Mouse (Mus musculus) neutrophil, adult 5-6 weeks (primary cell): ENCODE measurements around the gene Manba. TPM values are rescaled to one million over a fixed set of nuclear protein-coding genes. Genes with fewer than 3 reads are reported as not detected.
A peak's percentile ranks its signal among the peaks of the same experiment; 100 is the strongest.
"Not testable (repeated sequence)": the region's sequence is repeated elsewhere in the genome, so short reads cannot be mapped to it uniquely, and the experiment has no call there.

Experiments used
- ATAC-seq: fragments of 151-379, 151-347 bp; 2 replicates; pipeline ENCODE4 v1.8.0; 2017; ENCODE audit warnings: mild to moderate bottlenecking, moderate TSS enrichment; ENCODE audit not compliant: insufficient number of reproducible peaks, poor library complexity, low FRiP score, severe bottlenecking; ENCODE audit errors: extremely low read depth
- total RNA-seq: library from RNA; stranded (forward); fragments of 200-1000 nt; gene quantifications from 2 replicates; pipeline ENCODE4 v1.2.3, GENCODE M21; 2017

Gene Manba
- total RNA-seq: 36.7 and 45.9 TPM in 2 replicates

DNA sequence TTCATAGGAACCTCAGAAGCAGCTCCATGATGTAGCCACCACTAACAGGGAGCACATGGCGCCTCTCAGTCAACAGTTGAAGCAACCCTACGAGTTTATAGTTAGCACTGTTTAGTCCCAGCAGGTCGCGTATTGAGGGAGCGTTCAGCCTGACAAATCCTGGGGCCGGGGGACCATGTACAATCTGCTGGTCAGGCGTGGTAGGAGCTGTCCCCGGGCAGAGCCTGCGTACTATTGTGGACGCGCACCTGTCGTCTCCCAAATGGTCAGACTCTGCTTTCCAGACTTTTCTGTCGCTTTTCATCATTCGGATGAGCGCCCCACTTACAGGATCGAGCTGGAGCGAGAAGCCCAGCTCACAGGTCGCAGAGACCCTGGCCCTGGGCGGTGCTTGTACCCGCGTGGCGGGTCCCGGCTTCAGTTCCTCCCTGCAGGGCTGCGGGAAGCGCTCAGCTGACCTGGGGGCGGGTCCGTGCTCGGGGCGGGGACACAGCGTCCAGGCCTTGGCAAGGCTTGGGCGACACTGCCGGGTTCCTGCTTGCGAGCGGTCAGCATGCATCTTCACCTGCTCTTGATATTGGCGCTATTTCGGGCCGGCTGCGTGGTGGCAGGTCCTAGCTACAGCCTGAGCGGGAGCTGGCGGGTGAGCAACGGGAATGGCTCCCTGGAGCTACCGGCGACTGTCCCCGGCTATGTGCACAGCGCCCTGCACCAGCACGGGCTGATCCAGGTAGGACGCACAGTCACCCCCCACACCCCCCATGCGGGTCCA lies at the start of gene Manba:
Gene Manba (plus strand): TSS at position 484 of the 772 bp plus-strand sequence.
- peak; percentile 93 for ATAC-seq

DNA sequence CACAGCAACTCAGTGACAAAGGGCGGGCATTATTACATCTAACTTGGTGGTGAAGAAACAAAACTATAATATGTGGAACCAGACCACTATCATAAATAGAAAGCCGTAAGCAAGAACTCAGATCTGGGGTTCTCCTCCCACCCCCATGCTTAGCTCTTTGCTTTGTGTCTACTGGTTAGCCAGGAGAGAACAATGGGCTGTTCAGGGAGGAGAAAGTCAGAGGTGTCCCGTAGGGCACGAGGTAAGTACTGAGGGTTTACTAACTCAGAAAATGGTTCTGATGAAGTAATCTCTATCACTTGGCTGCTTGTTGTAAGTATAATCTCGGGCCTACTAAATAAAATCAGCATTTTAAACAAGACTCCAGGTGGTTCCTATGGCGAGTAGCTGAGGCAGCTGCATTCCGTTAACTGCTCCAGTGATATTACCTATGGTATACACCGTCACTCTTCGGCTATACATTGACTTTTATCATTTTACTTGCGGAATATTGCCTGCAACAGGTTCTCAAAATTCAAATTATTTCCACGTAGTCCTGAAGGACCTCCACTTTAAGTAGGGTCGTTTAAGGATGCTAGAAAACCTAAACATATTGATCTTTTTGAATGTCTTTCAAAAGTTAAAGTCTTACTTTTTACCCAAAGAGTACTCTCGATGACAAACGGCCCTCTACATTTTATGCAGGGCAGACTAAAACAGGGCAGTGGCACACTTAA lies 48.4 kb upstream of the Manba start:
- no peak for ATAC-seq

DNA sequence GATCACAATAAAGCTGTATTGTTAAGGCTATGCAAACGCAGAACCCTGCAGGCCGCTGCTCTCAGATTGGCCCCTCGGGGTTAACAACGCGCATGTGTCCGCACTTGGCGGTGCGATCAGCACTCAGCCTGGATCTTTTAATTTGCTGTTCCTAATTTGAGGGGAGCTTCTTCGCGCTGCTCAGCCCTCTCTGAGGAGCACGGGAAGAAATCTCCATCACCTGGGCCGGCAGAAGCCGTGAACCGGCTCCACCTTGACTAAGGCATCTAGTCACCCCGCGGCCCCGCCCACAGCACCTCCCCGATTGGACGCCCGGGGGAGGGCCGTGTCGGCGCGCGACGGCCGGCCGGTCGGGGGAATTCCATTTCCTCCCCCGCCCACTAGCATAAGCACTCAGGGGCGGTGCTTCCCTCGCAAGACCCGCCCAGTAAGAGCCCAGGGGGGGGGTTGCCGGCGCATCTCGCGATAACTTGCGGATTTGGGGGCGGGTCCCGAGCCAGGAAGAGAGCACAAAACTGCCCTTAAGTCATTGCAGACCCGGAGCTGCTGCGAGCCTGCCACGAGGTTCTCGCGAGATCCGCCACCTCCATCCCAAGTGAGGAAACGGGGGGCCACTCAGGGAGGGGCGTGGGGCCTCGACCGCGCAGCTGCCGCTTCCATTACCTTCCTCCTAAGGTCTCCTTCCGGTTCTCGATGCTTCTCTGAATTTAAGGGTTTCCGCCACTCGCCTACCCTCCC lies 47.5 kb upstream of the Manba start, which contains the start of gene Ube2d3:
Gene Ube2d3 (plus strand): TSS at position 392 of the 738 bp plus-strand sequence.
- ATAC-seq: peak; percentile 77

DNA sequence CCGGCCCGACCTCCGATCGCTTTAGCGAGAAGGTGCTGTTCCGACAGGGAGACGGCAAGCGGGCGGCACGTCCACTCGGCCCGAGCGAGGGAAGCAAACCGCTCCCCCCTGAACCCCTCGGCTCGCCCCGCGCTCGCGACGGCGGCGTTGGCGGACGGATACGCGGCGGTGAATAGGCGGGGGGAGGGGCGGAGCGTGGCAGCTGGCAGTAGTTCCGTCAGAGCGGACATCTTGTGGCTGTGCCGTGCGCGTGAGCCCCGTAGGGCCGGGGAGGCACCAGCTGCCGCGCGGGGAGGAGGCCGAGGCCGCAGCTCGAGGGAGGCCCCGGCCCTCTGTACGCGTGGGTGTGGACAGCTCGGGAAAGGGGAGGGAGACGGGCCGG lies 46.9 kb upstream of the Manba start:
- ATAC-seq: peak; percentile 34

DNA sequence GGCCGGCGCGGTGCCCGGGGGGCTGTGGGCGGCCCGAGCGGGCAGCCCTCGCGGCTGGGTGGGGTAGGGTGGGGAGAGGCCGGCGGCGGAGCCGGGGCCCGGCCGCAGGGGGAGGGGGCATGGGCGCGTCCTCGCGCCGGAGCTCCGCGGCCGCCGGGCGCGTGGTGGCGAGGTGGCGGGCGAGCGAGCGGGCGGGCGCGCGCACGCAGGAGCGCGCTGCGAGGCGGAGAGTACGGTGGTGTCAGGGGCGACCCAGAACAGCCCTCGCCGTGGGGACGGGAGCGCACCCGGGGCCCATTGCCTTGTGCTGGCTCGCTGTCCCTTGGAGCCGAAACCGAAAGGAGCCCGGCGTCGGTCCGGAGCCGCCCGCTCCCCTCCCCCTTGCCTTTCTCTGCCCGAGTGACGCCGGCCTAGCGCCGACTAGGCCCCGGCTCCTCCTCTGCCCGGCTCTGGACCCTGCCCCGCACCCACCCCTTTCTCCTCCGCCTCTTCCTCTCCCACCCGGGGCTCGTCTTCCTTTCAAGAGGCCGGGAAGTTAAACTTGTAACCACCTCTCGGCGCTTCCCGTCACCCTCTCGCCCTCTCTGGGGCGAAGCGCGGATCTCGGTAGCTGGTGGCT lies 46.4 kb upstream of the Manba start:
- ATAC-seq: peak; percentile 47

DNA sequence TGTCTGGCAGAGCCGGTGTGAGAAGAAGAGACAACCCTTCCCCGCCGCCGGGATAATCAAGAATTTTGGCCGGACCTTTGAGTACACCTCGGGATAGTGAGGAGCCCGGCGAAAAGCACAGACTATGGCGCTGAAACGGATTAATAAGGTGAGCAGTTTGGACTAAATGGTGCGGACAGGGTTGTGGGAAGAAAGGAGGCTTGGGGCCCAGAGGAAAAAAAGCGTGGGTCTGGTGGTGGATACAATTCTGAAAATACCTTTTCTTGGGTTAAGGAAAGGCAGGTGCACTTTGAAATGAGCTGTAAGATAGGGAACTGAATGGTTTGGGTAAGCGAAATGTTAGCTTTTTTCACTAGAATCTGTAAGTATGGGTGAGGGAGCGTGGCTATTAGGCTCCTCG lies 45.8 kb upstream of the Manba start:
- no peak for ATAC-seq

DNA sequence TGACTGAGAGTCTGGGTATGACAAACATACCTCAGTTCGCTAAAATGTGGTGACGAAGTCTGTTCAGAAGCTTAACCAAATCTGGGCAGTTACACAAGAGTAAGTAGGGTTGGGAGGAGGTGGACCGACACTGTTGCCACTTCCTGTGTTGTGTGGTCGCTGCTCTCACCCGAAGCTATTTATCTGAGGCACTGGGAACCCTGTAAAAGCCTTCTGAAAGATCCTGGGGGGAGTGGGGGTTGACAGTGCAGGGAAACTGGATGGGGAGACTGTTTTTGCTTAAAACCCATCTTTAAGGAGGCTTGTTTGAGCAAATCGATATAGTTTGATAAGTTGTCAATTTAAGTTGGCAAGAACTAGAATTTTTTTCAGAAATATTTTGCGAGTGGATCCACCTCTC lies 45.2 kb upstream of the Manba start:
- peak; percentile 33 for ATAC-seq

DNA sequence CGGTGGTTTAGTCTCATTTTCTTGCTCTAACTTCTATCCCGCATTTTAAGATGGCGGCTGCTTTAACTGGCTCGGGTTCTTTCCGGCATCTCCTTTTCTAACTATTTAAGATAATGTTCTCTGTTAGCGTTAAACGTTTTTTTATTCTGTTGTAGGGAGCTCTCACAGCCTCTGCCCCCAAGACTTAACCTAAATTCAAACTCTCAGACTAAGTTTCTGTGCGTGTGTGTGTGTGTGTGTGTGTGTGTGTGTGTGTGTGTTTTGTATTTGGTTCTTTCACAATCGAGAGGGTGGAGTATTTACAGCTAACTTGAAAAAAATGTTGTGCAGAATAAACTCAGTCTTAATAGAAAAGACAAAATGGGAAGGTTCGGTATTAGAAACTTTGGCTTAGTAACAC lies 44.8 kb upstream of the Manba start:
- no peak for ATAC-seq

DNA sequence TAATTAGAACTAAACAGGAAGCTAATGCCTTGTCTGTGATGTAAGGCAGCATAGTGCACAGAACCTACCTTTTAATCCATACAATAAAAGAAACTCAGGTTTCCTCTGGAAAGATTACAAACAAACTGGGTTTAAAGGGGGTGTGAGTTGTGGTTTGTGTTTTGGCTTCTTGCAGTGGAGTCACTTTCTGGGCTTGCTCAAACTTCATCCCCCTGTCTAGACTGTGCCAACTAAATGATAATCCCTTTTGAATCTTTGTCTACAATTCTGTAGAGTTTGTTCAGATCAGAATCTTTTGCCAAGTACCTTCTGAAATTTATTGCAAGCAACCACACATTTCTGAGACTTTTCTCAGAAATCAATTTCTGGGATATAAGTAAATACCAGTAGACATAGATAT lies 40.5 kb upstream of the Manba start:
- no peak for ATAC-seq

DNA sequence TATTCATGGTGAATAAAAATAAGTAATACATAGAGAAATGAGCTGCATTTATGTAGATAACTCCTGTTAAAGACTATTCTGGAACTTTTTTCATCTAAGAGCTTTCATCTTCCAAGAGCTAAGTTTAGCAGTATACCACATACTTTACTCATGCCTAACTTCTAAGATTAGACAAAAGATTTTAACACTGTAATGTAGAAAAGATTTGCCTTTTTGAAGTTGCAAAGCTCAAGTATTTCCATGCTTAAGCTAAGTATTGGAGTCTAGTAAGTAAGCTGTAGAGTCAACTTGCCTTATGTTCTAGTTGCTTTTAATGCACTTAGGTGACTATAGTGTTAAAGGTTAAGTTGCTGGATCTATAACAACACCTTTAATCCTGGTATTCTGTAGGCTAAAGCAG lies 26.4 kb upstream of the Manba start:
- ATAC-seq: no peak

DNA sequence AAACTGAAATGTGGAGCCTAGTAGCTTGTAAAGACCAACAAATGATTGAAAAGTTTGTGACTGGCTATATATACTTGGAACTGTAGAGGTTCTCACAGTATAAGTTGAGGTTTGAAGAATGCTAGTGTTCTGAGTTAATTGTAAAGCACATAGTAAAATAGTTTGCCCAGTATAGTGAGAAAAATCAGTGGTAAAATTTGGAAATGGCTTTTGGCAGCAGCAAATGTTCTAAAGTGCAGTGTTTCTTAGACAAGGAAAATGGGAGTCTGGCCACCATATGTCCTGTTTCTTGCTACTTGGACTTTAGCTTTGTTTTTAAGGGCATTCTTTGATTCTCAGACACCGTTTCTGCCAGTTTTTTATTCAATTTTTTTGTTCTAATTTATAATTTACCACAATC lies 17.0 kb upstream of the Manba start:
- no peak for ATAC-seq

DNA sequence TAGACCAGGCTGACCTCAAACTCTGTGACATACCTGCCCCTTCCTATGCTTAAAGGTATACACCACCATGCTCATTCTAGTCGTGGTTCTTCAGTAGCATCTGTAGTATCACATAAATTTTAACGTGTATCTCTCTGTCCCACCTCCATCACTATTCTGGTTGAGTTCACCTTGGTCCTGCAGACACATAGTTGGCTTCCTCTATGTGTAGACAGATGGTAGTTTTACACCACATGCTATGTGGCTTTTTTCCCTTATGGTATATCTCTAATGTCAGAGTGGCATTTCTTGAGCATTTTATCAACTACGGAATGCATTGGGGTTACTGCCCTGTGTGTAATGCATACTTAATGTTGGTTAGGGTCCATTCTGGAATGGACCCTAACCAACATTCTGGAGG lies 16.3 kb upstream of the Manba start:
- ATAC-seq: no peak

DNA sequence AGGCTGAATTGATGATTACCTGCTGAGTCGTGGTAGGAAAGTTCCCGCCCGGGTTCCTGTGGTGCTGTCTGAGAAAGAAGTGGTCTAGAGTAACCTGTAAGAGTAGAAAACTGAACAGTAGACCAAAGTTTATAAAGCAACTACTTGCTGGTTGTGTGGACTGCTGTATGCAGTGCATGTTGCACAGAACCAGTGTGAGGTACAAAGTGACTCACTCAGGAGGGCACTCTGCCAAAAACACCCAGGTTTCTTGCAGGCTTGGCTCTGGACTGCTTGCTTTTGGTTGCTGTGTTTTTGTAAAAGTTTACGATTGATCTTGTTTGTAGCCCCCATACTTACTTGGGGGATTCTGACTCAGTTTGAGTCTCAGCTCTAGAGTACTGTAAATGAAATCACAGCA lies 15.4 kb upstream of the Manba start:
- no peak for ATAC-seq

DNA sequence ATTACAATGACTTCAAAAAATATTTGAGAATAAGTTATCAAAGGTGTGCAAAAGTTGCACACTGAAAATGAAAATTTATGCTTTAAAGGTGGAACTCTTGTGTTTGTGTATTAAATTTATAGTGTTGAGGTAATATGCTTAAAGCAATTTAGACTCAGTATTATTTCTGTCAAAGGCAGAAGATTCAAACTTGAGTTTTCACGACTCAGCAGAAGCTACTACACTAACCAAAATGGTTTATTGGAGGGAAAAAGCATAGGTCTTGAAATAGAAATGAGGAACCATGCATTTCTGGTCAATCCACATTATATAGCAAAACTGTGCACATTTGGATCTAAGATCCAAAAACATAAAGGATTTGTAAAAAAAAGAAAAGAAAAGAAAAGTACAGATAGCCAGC lies 14.6 kb upstream of the Manba start:
- ATAC-seq: no peak

DNA sequence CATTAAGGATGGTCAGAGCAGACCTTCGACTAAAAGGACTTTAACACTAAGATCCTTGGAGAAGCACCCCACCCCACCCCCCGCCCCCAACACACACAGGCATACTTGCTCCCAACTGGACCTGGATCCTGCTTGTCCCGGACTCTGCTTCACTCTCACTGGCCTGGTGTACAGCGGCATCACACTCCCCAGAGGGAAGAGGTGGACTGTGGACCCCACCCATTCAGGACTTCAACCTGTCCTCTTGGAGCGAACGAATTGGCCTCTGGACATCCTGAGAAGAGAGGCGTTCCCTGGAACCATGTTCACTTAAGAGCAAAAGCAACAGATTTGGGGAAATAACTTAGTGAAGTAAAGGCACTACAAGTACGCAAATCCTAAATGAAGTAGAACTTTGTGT lies 10.4 kb upstream of the Manba start:
- no peak for ATAC-seq

DNA sequence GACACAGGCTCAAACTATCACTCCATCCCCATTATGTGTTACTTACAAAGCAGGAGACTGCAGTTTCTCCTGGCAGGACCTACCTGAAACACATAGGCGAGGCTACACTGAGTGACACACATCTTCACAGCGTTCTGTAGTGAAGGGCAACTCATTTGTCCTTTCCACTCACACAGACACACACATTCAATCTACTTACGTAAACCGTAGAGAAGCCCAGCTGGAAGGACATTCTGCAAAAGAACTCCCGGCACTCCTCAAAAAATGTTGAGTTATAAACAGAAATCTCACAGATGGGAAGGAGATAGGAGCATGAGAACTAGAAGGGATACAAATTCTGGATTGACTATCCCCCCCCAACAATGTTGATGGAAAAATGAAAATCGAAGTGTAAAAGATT lies 9.1 kb upstream of the Manba start:
- ATAC-seq: no peak

DNA sequence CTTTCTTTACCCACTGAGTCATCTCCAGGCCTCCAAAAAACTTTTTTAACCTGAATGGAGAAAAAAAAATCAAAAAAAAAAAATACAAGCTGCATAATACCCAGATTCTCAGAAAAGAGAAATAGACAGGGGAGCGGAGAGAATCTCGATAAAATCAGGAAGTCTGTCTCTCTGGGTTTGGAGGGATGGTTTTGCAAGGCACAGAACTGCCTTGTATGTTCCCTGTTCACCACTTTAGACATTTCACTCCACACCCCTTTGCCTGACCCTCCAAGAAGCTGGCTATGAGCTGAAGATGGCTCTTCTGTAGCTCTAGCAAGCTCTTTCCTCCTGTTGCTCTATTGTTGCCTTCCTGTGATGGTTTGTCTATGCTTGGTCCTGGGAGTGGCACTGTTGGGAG lies 8.4 kb upstream of the Manba start:
- no peak for ATAC-seq

DNA sequence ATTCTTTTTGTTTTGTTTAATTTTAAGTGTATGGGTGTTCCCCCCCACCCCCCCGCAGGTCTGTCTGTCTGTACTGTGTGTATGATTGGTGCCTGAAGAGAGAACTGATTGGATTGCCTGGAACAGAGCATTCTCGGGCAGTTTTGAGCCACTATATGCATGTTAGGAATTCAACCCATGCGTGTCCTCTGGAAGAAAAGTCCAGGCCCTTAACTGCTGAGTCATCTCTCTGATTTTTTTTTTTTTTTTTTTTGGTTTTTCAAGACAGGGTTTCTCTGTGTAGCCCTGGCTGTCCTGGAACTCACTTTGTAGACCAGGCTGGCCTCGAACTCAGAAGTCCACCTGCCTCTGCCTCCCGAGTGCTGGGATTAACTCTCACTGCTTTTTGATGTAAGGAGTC lies 6.3 kb upstream of the Manba start:
- not testable (repeated sequence) for ATAC-seq

DNA sequence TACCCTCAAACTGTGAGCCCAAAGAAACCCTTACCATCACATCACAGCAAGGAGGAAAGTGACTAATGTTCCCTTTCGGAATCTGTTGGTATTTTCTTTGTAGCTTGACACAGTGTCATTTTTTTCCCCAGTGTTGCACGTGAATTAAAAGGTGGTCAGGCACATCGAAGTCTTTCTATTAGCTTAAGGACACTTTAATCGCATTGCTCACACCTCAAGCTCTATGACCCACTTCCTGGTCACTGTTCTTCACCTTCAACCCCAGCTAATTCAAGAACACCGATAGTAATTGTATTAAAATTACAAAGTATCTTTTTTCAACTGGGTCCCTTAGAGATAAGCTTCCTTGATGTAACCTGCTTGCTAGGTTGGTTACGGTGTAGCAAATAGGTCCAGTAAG lies 4.6 kb upstream of the Manba start:
- ATAC-seq: no peak
